ENCODE assay signal across 10 mouse cellular contexts in the genomic region with DNA sequence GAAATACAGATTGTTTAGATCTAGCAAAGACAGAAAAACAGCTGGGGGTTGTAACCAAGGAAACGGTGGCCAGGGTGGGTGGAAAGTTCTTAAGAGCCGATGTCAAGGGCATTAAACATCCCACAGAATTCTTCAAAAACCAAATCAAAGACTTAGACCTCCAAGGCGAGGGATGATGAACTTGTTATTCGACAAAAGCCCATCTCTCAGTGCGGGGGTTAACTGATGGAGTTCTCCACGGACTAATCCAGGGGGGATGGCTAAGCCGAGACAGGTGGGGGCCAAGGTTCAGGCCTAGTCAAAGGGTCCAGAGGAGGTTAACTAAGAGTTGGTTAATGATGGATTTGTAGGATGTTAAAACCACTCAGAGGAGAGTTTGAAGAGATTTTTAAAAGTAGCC. TPM values are rescaled to one million over a fixed set of nuclear protein-coding genes. Genes with fewer than 3 reads are reported as not detected.
A peak's percentile ranks its signal among the peaks of the same experiment; 100 is the strongest.
DNase-seq lines count a peak whose midpoint lies in the region; ATAC-seq and TF ChIP-seq lines count a peak whose summit lies in the region.
"Had no signal": no experiment of that assay in that cellular context is flagged by ENCODE, and none has a peak within 500 bp of the region (broad histone marks: within the 10 kb centered on the region; RNA-seq: fewer than 3 reads in every experiment).

No protein-coding gene starts in this region.

- peak; percentile 30 for DNase-seq in lung, embryonic 14.5 days
- no peak for DNase-seq in lung, postnatal 0 days (ENCODE audit: low spot score)
- DNase-seq in spleen, postnatal 14 days (ENCODE audit: low spot score in 2 of 2): no peak
- DNase-seq in frontal cortex, postnatal 36 days (ENCODE audit: low spot score in 2 of 2): no peak
- DNase-seq in lung, postnatal 10 days: no peak
- DNase-seq: gastrocnemius, postnatal 25 days had no signal

- no peak for TF ChIP-seq CTCF in lung, embryonic 14.5 days (IDR thresholded peaks at IDR 0.05; ENCODE audit: low read depth)
- no peak for TF ChIP-seq CTCF in lung, postnatal 0 days (IDR thresholded peaks at IDR 0.05)
- no peak for TF ChIP-seq CTCF in embryonic fibroblast, embryonic 13.5 days (IDR thresholded peaks at IDR 0.05; ENCODE audit: borderline replicate concordance, insufficient read depth, low read length)

- no peak for TF ChIP-seq POLR2A in embryonic fibroblast, embryonic 13.5 days (IDR thresholded peaks at IDR 0.05; ENCODE audit: low read depth, low read length)

- no peak overlapping the region for H3K9ac ChIP-seq in lung, embryonic 14.5 days
- H3K9ac ChIP-seq in lung, postnatal 0 days (replicated peaks; ENCODE audit: low read depth): no peak overlapping the region
- H3K9ac ChIP-seq in intestine, embryonic 16.5 days (ENCODE audit: low read depth, low read length): no peak overlapping the region
- no peak overlapping the region for H3K9ac ChIP-seq in neural tube, embryonic 13.5 days

- no peak for ATAC-seq in lung, embryonic 14.5 days (ENCODE audit: insufficient read depth)
- no peak for ATAC-seq in lung, postnatal 0 days
- no peak for ATAC-seq in intestine, embryonic 16.5 days
- ATAC-seq in neural tube, embryonic 13.5 days (ENCODE audit: low read depth): no peak

- 14% methylated on average over 7 of the region's 7 CpGs for whole genome bisulfite sequencing in lung, embryonic 14.5 days
- 21% methylated on average over 7 of the region's 7 CpGs for WGBS in lung, postnatal 0 days
- 17% methylated on average over 7 of the region's 7 CpGs for WGBS in intestine, embryonic 16.5 days
- 19% methylated on average over 7 of the region's 7 CpGs for WGBS in neural tube, embryonic 13.5 days

- peaks cover 4% of the 10 kb centered on the region; the same call in 1 of the 2 replicates for H3K4me1 ChIP-seq in lung, embryonic 14.5 days (ENCODE audit: insufficient read depth)
- peaks cover 10% of the 10 kb centered on the region for H3K4me1 ChIP-seq in lung, postnatal 0 days (ENCODE audit: insufficient read depth, low read depth, low read length)
- H3K4me1 ChIP-seq in embryonic fibroblast, embryonic 13.5 days (ENCODE audit: control insufficient read depth, insufficient read depth, low read length): no peaks in the 10 kb centered on the region
- peaks cover 21% of the 10 kb centered on the region for H3K4me1 ChIP-seq in intestine, embryonic 16.5 days (ENCODE audit: control insufficient read depth, insufficient read depth, low read length)
- peaks cover 30% of the 10 kb centered on the region for H3K4me1 ChIP-seq in neural tube, embryonic 13.5 days (replicated peaks)

- no peaks in the 10 kb centered on the region for H3K36me3 ChIP-seq in lung, embryonic 14.5 days (ENCODE audit: insufficient read depth)
- no peaks in the 10 kb centered on the region for H3K36me3 ChIP-seq in lung, postnatal 0 days (ENCODE audit: insufficient read depth, low read length)
- no peaks in the 10 kb centered on the region for H3K36me3 ChIP-seq in intestine, embryonic 16.5 days (ENCODE audit: control insufficient read depth, insufficient read depth, low read length)
- H3K36me3 ChIP-seq in neural tube, embryonic 13.5 days: no peaks in the 10 kb centered on the region

- H3K4me3 ChIP-seq in lung, embryonic 14.5 days (ENCODE audit: low read depth, low read length): 0 out of 2 replicates have a peak overlapping the region, but pooled peaks have one; percentile 2
- no peak overlapping the region for H3K4me3 ChIP-seq in lung, postnatal 0 days (ENCODE audit: low read depth, low read length)
- H3K4me3 ChIP-seq in embryonic fibroblast, embryonic 13.5 days (ENCODE audit: insufficient read depth, low read length): peak overlapping the region; percentile 32
- peak overlapping the region; percentile 26 for H3K4me3 ChIP-seq in intestine, embryonic 16.5 days (ENCODE audit: low read length)
- H3K4me3 ChIP-seq in neural tube, embryonic 13.5 days: peak overlapping the region; percentile 10

- TF ChIP-seq EP300 in lung, postnatal 0 days (IDR thresholded peaks at IDR 0.05): no peak

- no peaks in the 10 kb centered on the region for H3K9me3 ChIP-seq in lung, embryonic 14.5 days (ENCODE audit: low read depth, low read length)
- H3K9me3 ChIP-seq in lung, postnatal 0 days (ENCODE audit: low read length): no peaks in the 10 kb centered on the region
- H3K9me3 ChIP-seq in intestine, embryonic 16.5 days (ENCODE audit: control insufficient read depth, low read length): no peaks in the 10 kb centered on the region
- no peaks in the 10 kb centered on the region for H3K9me3 ChIP-seq in neural tube, embryonic 13.5 days
- H3K9me3 ChIP-seq: megakaryocyte, embryonic 14.5 days had no signal

- H3K27me3 ChIP-seq in lung, embryonic 14.5 days (ENCODE audit: insufficient read depth, low read length): no peaks in the 10 kb centered on the region
- no peaks in the 10 kb centered on the region for H3K27me3 ChIP-seq in lung, postnatal 0 days (replicated peaks; ENCODE audit: insufficient read depth, low read length)
- no peaks in the 10 kb centered on the region for H3K27me3 ChIP-seq in intestine, embryonic 16.5 days (replicated peaks; ENCODE audit: control insufficient read depth, insufficient read depth, low read length)
- H3K27me3 ChIP-seq in neural tube, embryonic 13.5 days: no peaks in the 10 kb centered on the region
- H3K27me3 ChIP-seq: megakaryocyte, embryonic 14.5 days had no signal

- no peak overlapping the region for H3K27ac ChIP-seq in lung, embryonic 14.5 days (ENCODE audit: low read depth)
- H3K27ac ChIP-seq in lung, postnatal 0 days (ENCODE audit: low read length): no peak overlapping the region
- no peak overlapping the region for H3K27ac ChIP-seq in embryonic fibroblast, embryonic 13.5 days (ENCODE audit: insufficient read depth, low read length)
- no peak overlapping the region for H3K27ac ChIP-seq in intestine, embryonic 16.5 days (ENCODE audit: low read length)
- no peak overlapping the region for H3K27ac ChIP-seq in neural tube, embryonic 13.5 days (replicated peaks)

- H3K4me2 ChIP-seq in lung, embryonic 14.5 days: peak overlapping the region; percentile 70
- H3K4me2 ChIP-seq in lung, postnatal 0 days (replicated peaks; ENCODE audit: low read depth, low read length): no peak overlapping the region
- peak overlapping the region; percentile 44 for H3K4me2 ChIP-seq in intestine, embryonic 16.5 days (ENCODE audit: low read depth, low read length)
- peak overlapping the region; percentile 66 for H3K4me2 ChIP-seq in neural tube, embryonic 13.5 days

RNA-seq across cellular contexts. Expression of gene Zfp692, which starts 3.3 kb away (rescaled TPM):
- polyA plus RNA-seq in lung, embryonic 14.5 days (2014; fragmentation: Nextera tagmentation; extraction: Ambion mirVana): 13.9 and 15.2 TPM in 2 replicates
- 5.6 and 7.1 TPM in 2 replicates for polyA plus RNA-seq in lung, postnatal 0 days (2015; fragmentation: Nextera tagmentation; extraction: Ambion mirVana)
- polyA plus RNA-seq in embryonic fibroblast, embryonic 13.5 days (2011; ENCODE audit: insufficient read length, low read depth, missing spikeins): 10.3 and 11.6 TPM in 2 replicates
- 20.7 and 22.0 TPM in 2 replicates for polyA plus RNA-seq in intestine, embryonic 16.5 days (2015; fragmentation: Nextera tagmentation; extraction: Ambion mirVana)
- polyA plus RNA-seq in neural tube, embryonic 13.5 days (2015; fragmentation: Nextera tagmentation; extraction: Ambion mirVana): 25.6 and 26.9 TPM in 2 replicates

RNA-seq across cellular contexts. Expression of gene Zfp672, which starts 26.5 kb away (rescaled TPM):
- polyA plus RNA-seq in lung, embryonic 14.5 days (2014; fragmentation: Nextera tagmentation; extraction: Ambion mirVana): 31.3 and 39.1 TPM in 2 replicates
- polyA plus RNA-seq in lung, postnatal 0 days (2015; fragmentation: Nextera tagmentation; extraction: Ambion mirVana): 32.0 and 34.7 TPM in 2 replicates
- polyA plus RNA-seq in embryonic fibroblast, embryonic 13.5 days (2011; ENCODE audit: insufficient read length, low read depth, missing spikeins): 22.1 and 23.2 TPM in 2 replicates
- polyA plus RNA-seq in intestine, embryonic 16.5 days (2015; fragmentation: Nextera tagmentation; extraction: Ambion mirVana): 35.4 and 35.5 TPM in 2 replicates
- 35.5 and 39.5 TPM in 2 replicates for polyA plus RNA-seq in neural tube, embryonic 13.5 days (2015; fragmentation: Nextera tagmentation; extraction: Ambion mirVana)

RNA-seq across cellular contexts. Expression of gene Sh3bp5l, which starts 26.9 kb away (rescaled TPM):
- polyA plus RNA-seq in lung, embryonic 14.5 days (2014; fragmentation: Nextera tagmentation; extraction: Ambion mirVana): 26.3 and 26.4 TPM in 2 replicates
- 33.7 and 38.0 TPM in 2 replicates for polyA plus RNA-seq in lung, postnatal 0 days (2015; fragmentation: Nextera tagmentation; extraction: Ambion mirVana)
- 21.5 and 25.1 TPM in 2 replicates for polyA plus RNA-seq in embryonic fibroblast, embryonic 13.5 days (2011; ENCODE audit: insufficient read length, low read depth, missing spikeins)
- 28.3 TPM in 2 replicates for polyA plus RNA-seq in intestine, embryonic 16.5 days (2015; fragmentation: Nextera tagmentation; extraction: Ambion mirVana)
- polyA plus RNA-seq in neural tube, embryonic 13.5 days (2015; fragmentation: Nextera tagmentation; extraction: Ambion mirVana): 46.2 and 47.4 TPM in 2 replicates

RNA-seq across cellular contexts. Expression of gene 4930438A08Rik, which starts 29.0 kb away (rescaled TPM):
- polyA plus RNA-seq in lung, embryonic 14.5 days (2014; fragmentation: Nextera tagmentation; extraction: Ambion mirVana): not detected in 2 replicates
- 0.16 and 0.17 TPM in 2 replicates for polyA plus RNA-seq in lung, postnatal 0 days (2015; fragmentation: Nextera tagmentation; extraction: Ambion mirVana)
- polyA plus RNA-seq in embryonic fibroblast, embryonic 13.5 days (2011; ENCODE audit: insufficient read length, low read depth, missing spikeins): not detected in 2 replicates
- polyA plus RNA-seq in intestine, embryonic 16.5 days (2015; fragmentation: Nextera tagmentation; extraction: Ambion mirVana): not detected in 2 replicates
- not detected in 2 replicates for polyA plus RNA-seq in neural tube, embryonic 13.5 days (2015; fragmentation: Nextera tagmentation; extraction: Ambion mirVana)
